Mouse (Mus musculus): Measurements from ENCODE around the gene Pcna. TPM values are rescaled to one million over a fixed set of nuclear protein-coding genes. Genes with fewer than 3 reads are reported as not detected.

The Pcna gene
- polyA plus RNA-seq, 1 experiment = 38.2 TPM

DNA sequence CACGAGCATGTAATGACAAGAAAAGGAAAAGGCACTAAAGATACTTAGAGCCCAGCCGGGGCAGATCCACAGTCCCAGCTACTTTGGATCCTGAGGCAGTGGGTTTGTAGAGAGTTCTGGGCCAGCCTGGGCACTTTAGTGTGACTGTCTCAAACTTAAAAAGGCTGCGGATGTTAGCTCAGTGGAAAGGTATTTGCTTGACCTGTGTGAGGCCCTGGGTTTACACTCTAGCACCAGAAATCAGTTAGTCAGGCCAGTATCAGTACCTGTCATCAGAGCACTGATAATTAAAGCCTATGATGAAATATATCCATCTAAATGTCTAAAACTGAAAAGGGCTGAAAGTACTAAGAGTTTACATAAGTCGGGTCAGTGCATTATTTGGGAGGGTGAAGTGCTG, 23.1 kb upstream of the Pcna start:
- TF ChIP-seq POLR2A (IDR thresholded peaks at IDR 0.05; ENCODE audit: low read depth, low read length) (no peak), CTCF (conservative IDR thresholded peaks at IDR 0.05; ENCODE audit: insufficient read depth, insufficient read length, low read depth, low read length) (no peak)
- WGBS = 72% methylated on average over 4 of the region's 4 CpGs
- no peak overlapping the region for H3K4me3 ChIP-seq (ENCODE audit: insufficient read depth, low read depth, low read length)
- DNase-seq = no peak
- no peaks in the 10 kb centered on the region for H3K27me3 ChIP-seq (replicated peaks; ENCODE audit: control insufficient read depth, insufficient read depth, low read length)
- no peak overlapping the region for H3K27ac ChIP-seq (ENCODE audit: insufficient read depth, low read depth, low read length)
- peaks cover 13% of the 10 kb centered on the region for H3K4me1 ChIP-seq (ENCODE audit: control insufficient read depth, insufficient read depth, low read length)
- no peaks in the 10 kb centered on the region for H3K36me3 ChIP-seq (ENCODE audit: control insufficient read depth, insufficient read depth, low read length)

GRCm38 (mm10) chr2:132275527-132275926, 22.4 kb upstream of the Pcna start:
- no peaks in the 10 kb centered on the region for H3K36me3 ChIP-seq (ENCODE audit: control insufficient read depth, insufficient read depth, low read length)
- H3K4me3 ChIP-seq (ENCODE audit: insufficient read depth, low read depth, low read length) = no peak overlapping the region
- TF ChIP-seq POLR2A (IDR thresholded peaks at IDR 0.05; ENCODE audit: low read depth, low read length) (no peak), CTCF (conservative IDR thresholded peaks at IDR 0.05; ENCODE audit: insufficient read depth, insufficient read length, low read depth, low read length) (peak; percentile 37)
- peaks cover 12% of the 10 kb centered on the region for H3K4me1 ChIP-seq (ENCODE audit: control insufficient read depth, insufficient read depth, low read length)
- DNase-seq = no peak
- H3K27ac ChIP-seq (ENCODE audit: insufficient read depth, low read depth, low read length) = no peak overlapping the region
- H3K27me3 ChIP-seq (replicated peaks; ENCODE audit: control insufficient read depth, insufficient read depth, low read length) = no peaks in the 10 kb centered on the region
- 81% methylated on average over 4 of the region's 4 CpGs for WGBS

- no peaks in the 10 kb centered on the region for H3K27me3 ChIP-seq (replicated peaks; ENCODE audit: control insufficient read depth, insufficient read depth, low read length)
- WGBS = 62% methylated on average over 6 of the region's 6 CpGs
- DNase-seq = no peak
- no peak overlapping the region for H3K4me3 ChIP-seq (ENCODE audit: insufficient read depth, low read depth, low read length)
- H3K27ac ChIP-seq (ENCODE audit: insufficient read depth, low read depth, low read length) = no peak overlapping the region
- H3K4me1 ChIP-seq (ENCODE audit: control insufficient read depth, insufficient read depth, low read length) = peaks cover 16% of the 10 kb centered on the region
- H3K36me3 ChIP-seq (ENCODE audit: control insufficient read depth, insufficient read depth, low read length) = no peaks in the 10 kb centered on the region
- TF ChIP-seq CTCF (conservative IDR thresholded peaks at IDR 0.05; ENCODE audit: insufficient read depth, insufficient read length, low read depth, low read length) = no peak
- TF ChIP-seq POLR2A (IDR thresholded peaks at IDR 0.05; ENCODE audit: low read depth, low read length) = no peak
These were observed 19.7 kb upstream of the Pcna start for GRCm38 (mm10) chr2:132272694-132273389.

- peak; percentile 90 for DNase-seq
- TF ChIP-seq CTCF (conservative IDR thresholded peaks at IDR 0.05; ENCODE audit: insufficient read depth, insufficient read length, low read depth, low read length) (no peak), POLR2A (IDR thresholded peaks at IDR 0.05; ENCODE audit: low read depth, low read length) (no peak)
- 49% methylated on average over 2 of the region's 2 CpGs for WGBS
These were observed 17.3 kb upstream of the Pcna start for GRCm38 (mm10) chr2:132270331-132270951.

GRCm38 (mm10) chr2:132269217-132269616, 16.1 kb upstream of the Pcna start:
- Histone ChIP-seq H3K4me1 (ENCODE audit: control insufficient read depth, insufficient read depth, low read length) (peaks cover 31% of the 10 kb centered on the region), H3K4me3 (ENCODE audit: insufficient read depth, low read depth, low read length) (no peak overlapping the region), H3K36me3 (ENCODE audit: control insufficient read depth, insufficient read depth, low read length) (no peaks in the 10 kb centered on the region), H3K27ac (ENCODE audit: insufficient read depth, low read depth, low read length) (no peak overlapping the region), H3K27me3 (replicated peaks; ENCODE audit: control insufficient read depth, insufficient read depth, low read length) (no peaks in the 10 kb centered on the region)
- WGBS = 52% methylated on average over 3 of the region's 3 CpGs
- DNase-seq = no peak
- no peak for TF ChIP-seq CTCF (conservative IDR thresholded peaks at IDR 0.05; ENCODE audit: insufficient read depth, insufficient read length, low read depth, low read length)
- no peak for TF ChIP-seq POLR2A (IDR thresholded peaks at IDR 0.05; ENCODE audit: low read depth, low read length)

More at GRCm38 (mm10) chr2:132270331-132270951, 17.3 kb upstream of the Pcna start:
- Histone ChIP-seq H3K4me1 (ENCODE audit: control insufficient read depth, insufficient read depth, low read length) (peaks cover 21% of the 10 kb centered on the region), H3K27ac (ENCODE audit: insufficient read depth, low read depth, low read length) (peak overlapping the region; percentile 26), H3K27me3 (replicated peaks; ENCODE audit: control insufficient read depth, insufficient read depth, low read length) (no peaks in the 10 kb centered on the region), H3K4me3 (ENCODE audit: insufficient read depth, low read depth, low read length) (no peak overlapping the region), H3K36me3 (ENCODE audit: control insufficient read depth, insufficient read depth, low read length) (no peaks in the 10 kb centered on the region)

DNA sequence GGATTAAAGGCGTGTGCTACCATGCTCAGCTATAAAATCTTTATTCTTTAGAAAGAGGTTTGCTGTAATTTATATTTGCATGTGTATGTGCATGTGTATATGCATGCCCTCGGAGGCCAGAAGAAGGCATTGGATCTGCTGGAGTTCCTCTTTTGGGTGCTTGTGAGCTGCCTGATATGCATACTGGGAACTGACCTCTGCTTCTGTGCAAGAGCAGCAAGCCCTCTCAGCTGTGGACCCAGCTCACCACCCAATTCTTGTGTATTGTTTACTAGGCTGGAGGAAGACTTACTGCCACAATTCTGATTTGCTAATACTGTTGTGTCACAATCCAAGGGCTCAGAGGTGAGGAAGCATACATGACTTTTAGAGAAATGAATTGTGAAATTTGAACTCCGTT, 13.0 kb upstream of the Pcna start:
- 84% methylated on average over 3 of the region's 3 CpGs for WGBS
- H3K4me1 ChIP-seq (ENCODE audit: control insufficient read depth, insufficient read depth, low read length) = peaks cover 32% of the 10 kb centered on the region
- no peak overlapping the region for H3K27ac ChIP-seq (ENCODE audit: insufficient read depth, low read depth, low read length)
- DNase-seq = no peak
- no peaks in the 10 kb centered on the region for H3K36me3 ChIP-seq (ENCODE audit: control insufficient read depth, insufficient read depth, low read length)
- H3K27me3 ChIP-seq (replicated peaks; ENCODE audit: control insufficient read depth, insufficient read depth, low read length) = no peaks in the 10 kb centered on the region
- H3K4me3 ChIP-seq (ENCODE audit: insufficient read depth, low read depth, low read length) = no peak overlapping the region
- TF ChIP-seq CTCF (conservative IDR thresholded peaks at IDR 0.05; ENCODE audit: insufficient read depth, insufficient read length, low read depth, low read length) (no peak), POLR2A (IDR thresholded peaks at IDR 0.05; ENCODE audit: low read depth, low read length) (no peak)

DNA sequence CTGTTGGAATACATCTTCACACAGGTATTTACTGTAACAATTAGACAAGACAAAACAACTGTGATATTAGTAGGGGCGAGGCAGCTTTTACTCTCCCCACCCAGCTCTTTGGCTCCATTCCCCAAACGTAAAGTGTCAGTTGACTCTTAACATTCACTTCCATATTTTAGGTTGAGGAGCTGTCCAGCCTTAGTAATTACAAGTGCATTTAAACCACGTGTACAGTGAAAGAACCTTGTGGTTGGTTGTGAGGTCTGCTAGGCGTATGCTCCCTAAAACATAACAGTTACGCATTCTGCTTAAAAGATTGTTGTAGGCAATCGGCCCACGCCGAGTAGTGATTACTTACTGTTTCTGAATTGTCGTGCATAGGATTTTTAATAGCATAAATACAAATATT, 12.1 kb upstream of the Pcna start:
- DNase-seq = no peak
- no peaks in the 10 kb centered on the region for H3K36me3 ChIP-seq (ENCODE audit: control insufficient read depth, insufficient read depth, low read length)
- WGBS = 80% methylated on average over 9 of the region's 9 CpGs
- H3K27ac ChIP-seq (ENCODE audit: insufficient read depth, low read depth, low read length) = no peak overlapping the region
- no peak overlapping the region for H3K4me3 ChIP-seq (ENCODE audit: insufficient read depth, low read depth, low read length)
- no peak for TF ChIP-seq CTCF (conservative IDR thresholded peaks at IDR 0.05; ENCODE audit: insufficient read depth, insufficient read length, low read depth, low read length)
- TF ChIP-seq POLR2A (IDR thresholded peaks at IDR 0.05; ENCODE audit: low read depth, low read length) = no peak
- H3K4me1 ChIP-seq (ENCODE audit: control insufficient read depth, insufficient read depth, low read length) = peaks cover 25% of the 10 kb centered on the region
- no peaks in the 10 kb centered on the region for H3K27me3 ChIP-seq (replicated peaks; ENCODE audit: control insufficient read depth, insufficient read depth, low read length)

Data from kidney, adult 2 months (tissue).